Mouse (Mus musculus): ENCODE measurements around the gene Trim8. TPM values are rescaled to one million over a fixed set of nuclear protein-coding genes. Genes with fewer than 3 reads are reported as not detected.

Gene Trim8
- total and polyA plus RNA-seq, 2 experiments from 2014 or later, result 14.3 to 35.9 TPM

GRCm38 (mm10) chr19:46562581-46563515, 61.3 kb downstream of the Trim8 start:
- peak overlapping the region; percentile 66 for H3K27ac ChIP-seq (ENCODE audit: low read depth)
- WGBS, result 44% methylated on average over 14 of the region's 14 CpGs
- H3K27me3 ChIP-seq (ENCODE audit: control insufficient read depth, insufficient read depth, low read length), result no peaks in the 10 kb centered on the region
- peak; percentile 26 for DNase-seq (ENCODE audit: low spot score)
- H3K4me2 ChIP-seq (ENCODE audit: low read depth, low read length), result peak overlapping the region; percentile 14; the same call in 1 of the 2 replicates
- H3K9ac ChIP-seq (replicated peaks; ENCODE audit: low read depth, low read length), result no peak overlapping the region
- ATAC-seq (ENCODE audit: insufficient read depth, low read depth), result peak; percentile 59
- H3K4me3 ChIP-seq (ENCODE audit: low read depth, low read length), result no peak overlapping the region
- H3K9me3 ChIP-seq (replicated peaks; ENCODE audit: control insufficient read depth, low read length), result no peaks in the 10 kb centered on the region
- H3K4me1 ChIP-seq (ENCODE audit: control insufficient read depth, insufficient read depth), result peaks cover 4% of the 10 kb centered on the region; the same call in 1 of the 2 replicates
- no peaks in the 10 kb centered on the region; the same call in 1 of the 2 replicates for H3K36me3 ChIP-seq (replicated peaks; ENCODE audit: control insufficient read depth, insufficient read depth, low read length)
- TF ChIP-seq CTCF (IDR thresholded peaks at IDR 0.05; ENCODE audit: low read depth) (no peak), EP300 (IDR thresholded peaks at IDR 0.05; ENCODE audit: low read depth) (no peak)

GRCm38 (mm10) chr19:46563603-46564002, 62.1 kb downstream of the Trim8 start:
- Histone ChIP-seq H3K27me3 (ENCODE audit: control insufficient read depth, insufficient read depth, low read length) (no peaks in the 10 kb centered on the region), H3K9ac (replicated peaks; ENCODE audit: low read depth, low read length) (no peak overlapping the region), H3K36me3 (replicated peaks; ENCODE audit: control insufficient read depth, insufficient read depth, low read length) (no peaks in the 10 kb centered on the region), H3K4me3 (ENCODE audit: low read depth, low read length) (no peak overlapping the region), H3K9me3 (replicated peaks; ENCODE audit: control insufficient read depth, low read length) (no peaks in the 10 kb centered on the region), H3K4me1 (ENCODE audit: control insufficient read depth, insufficient read depth) (peaks cover 4% of the 10 kb centered on the region; the same call in 1 of the 2 replicates), H3K27ac (ENCODE audit: low read depth) (peak overlapping the region; percentile 66), H3K4me2 (ENCODE audit: low read depth, low read length) (no peak overlapping the region)
- 62% methylated on average over 4 of the region's 4 CpGs for WGBS
- TF ChIP-seq CTCF (IDR thresholded peaks at IDR 0.05; ENCODE audit: low read depth) (no peak), EP300 (IDR thresholded peaks at IDR 0.05; ENCODE audit: low read depth) (no peak)
- ATAC-seq (ENCODE audit: insufficient read depth, low read depth) (peak; percentile 61), DNase-seq (ENCODE audit: low spot score) (peak; percentile 28)

GRCm38 (mm10) chr19:46564043-46564462, 62.6 kb downstream of the Trim8 start:
- H3K9ac ChIP-seq (replicated peaks; ENCODE audit: low read depth, low read length), result no peak overlapping the region
- H3K4me3 ChIP-seq (ENCODE audit: low read depth, low read length), result no peak overlapping the region
- no peaks in the 10 kb centered on the region for H3K27me3 ChIP-seq (ENCODE audit: control insufficient read depth, insufficient read depth, low read length)
- peaks cover 4% of the 10 kb centered on the region; the same call in 1 of the 2 replicates for H3K4me1 ChIP-seq (ENCODE audit: control insufficient read depth, insufficient read depth)
- H3K36me3 ChIP-seq (replicated peaks; ENCODE audit: control insufficient read depth, insufficient read depth, low read length), result no peaks in the 10 kb centered on the region
- no peaks in the 10 kb centered on the region for H3K9me3 ChIP-seq (replicated peaks; ENCODE audit: control insufficient read depth, low read length)
- H3K27ac ChIP-seq (ENCODE audit: low read depth), result peak overlapping the region; percentile 66
- H3K4me2 ChIP-seq (ENCODE audit: low read depth, low read length), result no peak overlapping the region
- TF ChIP-seq CTCF (IDR thresholded peaks at IDR 0.05; ENCODE audit: low read depth), result no peak
- TF ChIP-seq EP300 (IDR thresholded peaks at IDR 0.05; ENCODE audit: low read depth), result no peak
- no peak for DNase-seq (ENCODE audit: low spot score)
- ATAC-seq (ENCODE audit: insufficient read depth, low read depth), result peak; percentile 15; the same call in 1 of the 2 replicates
- 84% methylated on average over 14 of the region's 14 CpGs for WGBS

Other genes with a start within 250 kb of the Trim8 start
- gene Nfkb2, start 197.4 kb upstream of the Trim8 start, total RNA-seq (2014; rRNA removed; ENCODE audit: low replicate concordance), result 26.9 and 28.8 TPM in 2 replicates
- 6.6 and 7.2 TPM in 2 replicates for gene Nfkb2, start 197.4 kb upstream of the Trim8 start, polyA plus RNA-seq (2015; fragmentation: Nextera tagmentation; extraction: Ambion mirVana)
- gene Psd, start 174.5 kb upstream of the Trim8 start, total RNA-seq (2014; rRNA removed; ENCODE audit: low replicate concordance), result 0.97 and 13.4 TPM in 2 replicates
- gene Psd, start 174.5 kb upstream of the Trim8 start, polyA plus RNA-seq (2015; fragmentation: Nextera tagmentation; extraction: Ambion mirVana), result 1.7 and 2.2 TPM in 2 replicates
- 10.4 and 13.3 TPM in 2 replicates for gene Fbxl15, start 173.5 kb upstream of the Trim8 start, total RNA-seq (2014; rRNA removed; ENCODE audit: low replicate concordance)
- gene Fbxl15, start 173.5 kb upstream of the Trim8 start, polyA plus RNA-seq (2015; fragmentation: Nextera tagmentation; extraction: Ambion mirVana), result 11.5 and 12.2 TPM in 2 replicates
- gene Cuedc2, start 163.0 kb upstream of the Trim8 start, total RNA-seq (2014; rRNA removed; ENCODE audit: low replicate concordance), result 91.7 and 114 TPM in 2 replicates
- gene Cuedc2, start 163.0 kb upstream of the Trim8 start, polyA plus RNA-seq (2015; fragmentation: Nextera tagmentation; extraction: Ambion mirVana), result 129 and 136 TPM in 2 replicates
- 5.2 and 21.8 TPM in 2 replicates for gene Mfsd13a, start 160.6 kb upstream of the Trim8 start, total RNA-seq (2014; rRNA removed; ENCODE audit: low replicate concordance)
- gene Mfsd13a, start 160.6 kb upstream of the Trim8 start, polyA plus RNA-seq (2015; fragmentation: Nextera tagmentation; extraction: Ambion mirVana), result 3.2 and 3.7 TPM in 2 replicates
- gene 2310034G01Rik, start 151.4 kb upstream of the Trim8 start, total RNA-seq (2014; rRNA removed; ENCODE audit: low replicate concordance), result 1.5 TPM in 1 of 2 replicates, not detected in the other
- 1.1 and 1.3 TPM in 2 replicates for gene 2310034G01Rik, start 151.4 kb upstream of the Trim8 start, polyA plus RNA-seq (2015; fragmentation: Nextera tagmentation; extraction: Ambion mirVana)
- 153 and 173 TPM in 2 replicates for gene Actr1a, start 106.0 kb upstream of the Trim8 start, total RNA-seq (2014; rRNA removed; ENCODE audit: low replicate concordance)
- 115 and 118 TPM in 2 replicates for gene Actr1a, start 106.0 kb upstream of the Trim8 start, polyA plus RNA-seq (2015; fragmentation: Nextera tagmentation; extraction: Ambion mirVana)
- 10.4 and 11.0 TPM in 2 replicates for gene Sufu, start 104.8 kb upstream of the Trim8 start, total RNA-seq (2014; rRNA removed; ENCODE audit: low replicate concordance)
- 9.2 and 9.5 TPM in 2 replicates for gene Sufu, start 104.8 kb upstream of the Trim8 start, polyA plus RNA-seq (2015; fragmentation: Nextera tagmentation; extraction: Ambion mirVana)
- gene Arl3, start 71.5 kb downstream of the Trim8 start, total RNA-seq (2014; rRNA removed; ENCODE audit: low replicate concordance), result 37.2 and 38.2 TPM in 2 replicates
- gene Arl3, start 71.5 kb downstream of the Trim8 start, polyA plus RNA-seq (2015; fragmentation: Nextera tagmentation; extraction: Ambion mirVana), result 79.5 and 80.6 TPM in 2 replicates
- 4.2 and 5.9 TPM in 2 replicates for gene Sfxn2, start 71.7 kb downstream of the Trim8 start, total RNA-seq (2014; rRNA removed; ENCODE audit: low replicate concordance)
- 4.6 and 5.1 TPM in 2 replicates for gene Sfxn2, start 71.7 kb downstream of the Trim8 start, polyA plus RNA-seq (2015; fragmentation: Nextera tagmentation; extraction: Ambion mirVana)
- 72.8 and 89.7 TPM in 2 replicates for gene Wbp1l, start 97.4 kb downstream of the Trim8 start, total RNA-seq (2014; rRNA removed; ENCODE audit: low replicate concordance)
- 34.4 and 36.4 TPM in 2 replicates for gene Wbp1l, start 97.4 kb downstream of the Trim8 start, polyA plus RNA-seq (2015; fragmentation: Nextera tagmentation; extraction: Ambion mirVana)
- 0.08 and 3.9 TPM in 2 replicates for gene Cyp17a1, start 171.5 kb downstream of the Trim8 start, total RNA-seq (2014; rRNA removed; ENCODE audit: low replicate concordance)
- gene Cyp17a1, start 171.5 kb downstream of the Trim8 start, polyA plus RNA-seq (2015; fragmentation: Nextera tagmentation; extraction: Ambion mirVana), result 0.68 and 0.88 TPM in 2 replicates
- 2.4 and 9.0 TPM in 2 replicates for gene Borcs7, start 188.2 kb downstream of the Trim8 start, total RNA-seq (2014; rRNA removed; ENCODE audit: low replicate concordance)
- 18.7 and 22.2 TPM in 2 replicates for gene Borcs7, start 188.2 kb downstream of the Trim8 start, polyA plus RNA-seq (2015; fragmentation: Nextera tagmentation; extraction: Ambion mirVana)
- gene As3mt, start 205.8 kb downstream of the Trim8 start, total RNA-seq (2014; rRNA removed; ENCODE audit: low replicate concordance), result 24.1 and 33.7 TPM in 2 replicates
- gene As3mt, start 205.8 kb downstream of the Trim8 start, polyA plus RNA-seq (2015; fragmentation: Nextera tagmentation; extraction: Ambion mirVana), result 54.4 and 61.7 TPM in 2 replicates